Mouse (Mus musculus) adrenal gland, postnatal 25 days (tissue): ENCODE data around the gene Olfr1025-ps1. TPM values are rescaled to one million over a fixed set of nuclear protein-coding genes. Genes with fewer than 3 reads are reported as not detected.

Experiments
- DNase-seq: peaks from one replicate; pipeline ENCODE4 v3.0.0; 2021; ENCODE audit warnings: mixed read lengths
- long read RNA-seq: library from polyadenylated mRNA; stranded (forward); transcript quantifications from one replicate; pipeline ENCODE4 v2.0.0, GENCODE M21; 2021
- total RNA-seq: library from RNA; stranded (reverse); gene quantifications from 2 replicates; pipeline ENCODE4 v1.2.3, GENCODE M21; 2021

Gene Olfr1025-ps1
- not detected in 2 replicates for total RNA-seq
- long read RNA-seq, result 0 reads

- no peak for DNase-seq
Observed at GRCm38 (mm10) chr2:85914893-85915292, at the start of gene Olfr1025-ps1. TSS of gene Olfr1025-ps1 (plus strand) at chr2:85915193.

GRCm38 (mm10) chr2:85868294-85868693, 46.7 kb upstream of the Olfr1025-ps1 start, which contains the start of gene Olfr1022:
TSS of gene Olfr1022 (plus strand) at chr2:85868594.
- no peak for DNase-seq

GRCm38 (mm10) chr2:85885340-85885739, 29.7 kb upstream of the Olfr1025-ps1 start, which contains the start of gene Olfr1023:
TSS of gene Olfr1023 (plus strand) at chr2:85885640.
- no peak for DNase-seq

- no peak for DNase-seq
Observed at GRCm38 (mm10) chr2:85904952-85905351, 10.0 kb upstream of the Olfr1025-ps1 start, which contains the start of gene Olfr1024. TSS of gene Olfr1024 (minus strand) at chr2:85905052.

- no peak for DNase-seq
Observed at GRCm38 (mm10) chr2:85913197-85913596, 1.8 kb upstream of the Olfr1025-ps1 start.

- no peak for DNase-seq
Observed at GRCm38 (mm10) chr2:85921258-85921657, 6.3 kb downstream of the Olfr1025-ps1 start, which contains the start of gene Olfr1026. TSS of gene Olfr1026 (plus strand) at chr2:85921558.

- no peak for DNase-seq
Observed at GRCm38 (mm10) chr2:85950137-85950536, 35.1 kb downstream of the Olfr1025-ps1 start, which contains the start of gene Olfr1028. TSS of gene Olfr1028 (plus strand) at chr2:85950437.

Other genes with a start within 250 kb of the Olfr1025-ps1 start
- not detected in 2 replicates for gene Olfr1006, start 236.4 kb upstream of the Olfr1025-ps1 start, total RNA-seq
- not detected in 2 replicates for gene Olfr1008, start 225.8 kb upstream of the Olfr1025-ps1 start, total RNA-seq
- gene Olfr1009, start 199.8 kb upstream of the Olfr1025-ps1 start, total RNA-seq, result 0.30 TPM in 1 of 2 replicates, not detected in the other
- gene Olfr1012, start 152.4 kb upstream of the Olfr1025-ps1 start, total RNA-seq, result not detected in 2 replicates
- 0.06 TPM in 1 of 2 replicates, not detected in the other for gene Olfr1013, start 148.1 kb upstream of the Olfr1025-ps1 start, total RNA-seq
- 0.38 TPM in 1 of 2 replicates, not detected in the other for gene Olfr1014, start 142.5 kb upstream of the Olfr1025-ps1 start, total RNA-seq
- not detected in 2 replicates for gene Olfr1015, start 133.2 kb upstream of the Olfr1025-ps1 start, total RNA-seq
- gene Olfr1016, start 112.6 kb upstream of the Olfr1025-ps1 start, total RNA-seq, result not detected in 2 replicates
- not detected in 2 replicates for gene Olfr1018, start 96.7 kb upstream of the Olfr1025-ps1 start, total RNA-seq
- not detected in 2 replicates for gene Olfr1019, start 69.7 kb upstream of the Olfr1025-ps1 start, total RNA-seq
- not detected in 2 replicates for gene Olfr1020, start 68.2 kb upstream of the Olfr1025-ps1 start, total RNA-seq
- gene Olfr1022, start 46.6 kb upstream of the Olfr1025-ps1 start, total RNA-seq, result not detected in 2 replicates
- not detected in 2 replicates for gene Olfr1023, start 29.6 kb upstream of the Olfr1025-ps1 start, total RNA-seq
- gene Olfr1024, start 10.1 kb upstream of the Olfr1025-ps1 start, total RNA-seq, result not detected in 2 replicates
- gene Olfr1026, start 6.4 kb downstream of the Olfr1025-ps1 start, total RNA-seq, result not detected in 2 replicates
- gene Olfr1028, start 35.2 kb downstream of the Olfr1025-ps1 start, total RNA-seq, result not detected in 2 replicates
- not detected in 2 replicates for gene Olfr1029, start 58.7 kb downstream of the Olfr1025-ps1 start, total RNA-seq
- gene Olfr1030, start 64.1 kb downstream of the Olfr1025-ps1 start, total RNA-seq, result not detected in 2 replicates
- not detected in 2 replicates for gene Olfr1031, start 75.1 kb downstream of the Olfr1025-ps1 start, total RNA-seq
- gene Olfr1032, start 90.3 kb downstream of the Olfr1025-ps1 start, total RNA-seq, result not detected in 2 replicates
- 4.5 and 4.9 TPM in 2 replicates for gene Olfr1033, start 105.4 kb downstream of the Olfr1025-ps1 start, total RNA-seq
- 0.29 and 0.33 TPM in 2 replicates for gene Olfr1034, start 130.7 kb downstream of the Olfr1025-ps1 start, total RNA-seq
- gene Olfr1036, start 158.8 kb downstream of the Olfr1025-ps1 start, total RNA-seq, result not detected in 2 replicates
- not detected in 2 replicates for gene Olfr1037, start 172.2 kb downstream of the Olfr1025-ps1 start, total RNA-seq
- gene Olfr1039, start 220.7 kb downstream of the Olfr1025-ps1 start, total RNA-seq, result not detected in 2 replicates
- not detected in 2 replicates for gene Olfr1040, start 231.5 kb downstream of the Olfr1025-ps1 start, total RNA-seq
- gene Olfr1042, start 246.6 kb downstream of the Olfr1025-ps1 start, total RNA-seq, result not detected in 2 replicates